Mouse (Mus musculus) midbrain, embryonic 15.5 days (tissue): Measurements from ENCODE around the gene Ccp110. TPM values are rescaled to one million over a fixed set of nuclear protein-coding genes. Genes with fewer than 3 reads are reported as not detected.
A peak's percentile ranks its signal among the peaks of the same experiment; 100 is the strongest.

ENCODE experiments used
- ATAC-seq: fragments of 200-750 bp; cut with Nextera tagmentation; replicated peaks from 2 replicates; pipeline ENCODE4 v1.8.0; 2017; ENCODE audit warnings: moderate TSS enrichment
- H3K27ac ChIP-seq: fragments of 300-500 bp; sonication (generic); 2 replicates; pipeline ENCODE4 v1.5.1; 2015; ENCODE audit warnings: mild to moderate bottlenecking, inconsistent platforms
- H3K27me3 ChIP-seq: fragments of 300-500 bp; sonication (generic); replicated peaks from 2 replicates; pipeline ENCODE4 v1.6.1; 2015; ENCODE audit warnings: inconsistent platforms
- H3K36me3 ChIP-seq: fragments of 300-500 bp; sonication (generic); replicated peaks from 2 replicates; pipeline ENCODE4 v1.6.1; 2015; ENCODE audit warnings: inconsistent platforms
- H3K4me1 ChIP-seq: fragments of 300-500 bp; sonication (generic); 2 replicates; pipeline ENCODE4 v1.6.1; 2015; ENCODE audit warnings: inconsistent platforms
- H3K4me2 ChIP-seq: fragments of 300-500 bp; sonication (generic); 2 replicates; pipeline ENCODE4 v1.6.1; 2015; ENCODE audit warnings: inconsistent platforms, mild to moderate bottlenecking, moderate library complexity
- H3K4me3 ChIP-seq: fragments of 300-500 bp; sonication (generic); 2 replicates; pipeline ENCODE4 v1.5.1; 2015; ENCODE audit warnings: mild to moderate bottlenecking, inconsistent platforms
- H3K9ac ChIP-seq: fragments of 300-500 bp; sonication (generic); 2 replicates; pipeline ENCODE4 v1.6.1; 2015; ENCODE audit warnings: mild to moderate bottlenecking, inconsistent platforms
- H3K9me3 ChIP-seq: fragments of 300-500 bp; sonication (generic); 2 replicates; pipeline ENCODE4 v1.6.1; 2016; ENCODE audit warnings: inconsistent platforms
- WGBS: fragments of 180-500 bp; shearing (Covaris S2); methylation state at CpG from one replicate; pipeline ENCODE4 v1.1.7; 2015; ENCODE audit warnings: mixed read lengths; 5-methylcytosine and 5-hydroxymethylcytosine counted together
- polyA plus RNA-seq: library from polyadenylated mRNA; unstranded; fragments of >200 nt; fragmentation: Nextera tagmentation; extraction: Ambion mirVana; gene quantifications from 2 replicates; pipeline ENCODE4 v1.2.1, GENCODE M21; 2015

Ccp110 gene
- polyA plus RNA-seq, 1 experiment from 2014 or later, result 30.1 TPM

DNA sequence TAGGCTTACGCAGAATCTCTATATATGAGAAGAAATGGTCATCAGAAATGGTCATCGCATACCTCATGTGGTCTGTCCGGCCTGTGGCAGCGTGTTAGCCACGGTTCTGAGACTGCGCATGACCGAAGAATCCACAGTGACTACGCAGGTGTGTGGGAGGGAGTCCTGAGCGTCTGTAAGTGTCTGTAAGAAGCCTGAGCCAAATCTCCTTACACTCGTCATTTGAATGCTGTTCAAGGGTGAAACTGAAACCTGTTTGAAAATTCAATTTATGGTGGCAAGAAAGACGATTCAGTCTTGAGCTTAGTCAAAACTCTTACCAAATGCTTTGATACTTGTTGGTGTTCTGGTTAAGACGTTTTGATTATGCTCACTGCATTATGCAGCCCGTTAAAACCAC is 20.9 kb downstream of the Ccp110 start:
- no peak for ATAC-seq
- Histone ChIP-seq H3K9me3 (no peaks in the 10 kb centered on the region), H3K4me3 (no peak overlapping the region), H3K4me2 (no peak overlapping the region), H3K27me3 (no peaks in the 10 kb centered on the region), H3K27ac (no peak overlapping the region), H3K9ac (no peak overlapping the region), H3K36me3 (peaks cover 50% of the 10 kb centered on the region), H3K4me1 (no peaks in the 10 kb centered on the region)
- WGBS, result 94% methylated on average over 13 of the region's 13 CpGs

- Histone ChIP-seq H3K4me2 (no peak overlapping the region), H3K27ac (no peak overlapping the region), H3K9me3 (no peaks in the 10 kb centered on the region), H3K27me3 (no peaks in the 10 kb centered on the region), H3K4me1 (peaks cover 19% of the 10 kb centered on the region), H3K9ac (no peak overlapping the region), H3K4me3 (no peak overlapping the region), H3K36me3 (peaks cover 23% of the 10 kb centered on the region)
- no peak for ATAC-seq
- WGBS, result 67% methylated on average over 1 of the region's 1 CpGs
Measured at GRCm38 (mm10) chr7:118738730-118739129, 26.4 kb downstream of the Ccp110 start.

GRCm38 (mm10) chr7:118739975-118740531 is 27.7 kb downstream of the Ccp110 start, which contains the start of gene Vps35l:
Gene Vps35l (plus strand): TSS chr7:118740226.
- peak within 1 kb of the TSS; percentile 87 for H3K4me3 ChIP-seq
- peak; percentile 91 for ATAC-seq
- H3K4me2 ChIP-seq, result peak within 1 kb of the TSS; percentile 79
- H3K27me3 ChIP-seq, result no peaks in the 10 kb centered on the region
- H3K27ac ChIP-seq, result peak within 1 kb of the TSS; percentile 91
- H3K36me3 ChIP-seq, result peaks cover 18% of the 10 kb centered on the region
- peak within 1 kb of the TSS; percentile 75 for H3K9ac ChIP-seq
- peaks cover 19% of the 10 kb centered on the region for H3K4me1 ChIP-seq
- H3K9me3 ChIP-seq, result no peaks in the 10 kb centered on the region
- WGBS, result under 1% methylated on average over 16 of the region's 16 CpGs

- Histone ChIP-seq H3K36me3 (peaks cover 17% of the 10 kb centered on the region), H3K27me3 (no peaks in the 10 kb centered on the region), H3K4me2 (peak overlapping the region; percentile 79), H3K4me3 (peak overlapping the region; percentile 87), H3K27ac (peak overlapping the region; percentile 91), H3K9ac (peak overlapping the region; percentile 75), H3K9me3 (no peaks in the 10 kb centered on the region), H3K4me1 (peaks cover 19% of the 10 kb centered on the region)
- ATAC-seq, result peak; percentile 96
- 2% methylated on average over 41 of the region's 41 CpGs for WGBS
Measured at GRCm38 (mm10) chr7:118740532-118741338, 28.4 kb downstream of the Ccp110 start.

- peaks cover 22% of the 10 kb centered on the region for H3K36me3 ChIP-seq
- WGBS, result 88% methylated on average over 6 of the region's 6 CpGs
Measured at GRCm38 (mm10) chr7:118742278-118742677, 29.9 kb downstream of the Ccp110 start.

DNA sequence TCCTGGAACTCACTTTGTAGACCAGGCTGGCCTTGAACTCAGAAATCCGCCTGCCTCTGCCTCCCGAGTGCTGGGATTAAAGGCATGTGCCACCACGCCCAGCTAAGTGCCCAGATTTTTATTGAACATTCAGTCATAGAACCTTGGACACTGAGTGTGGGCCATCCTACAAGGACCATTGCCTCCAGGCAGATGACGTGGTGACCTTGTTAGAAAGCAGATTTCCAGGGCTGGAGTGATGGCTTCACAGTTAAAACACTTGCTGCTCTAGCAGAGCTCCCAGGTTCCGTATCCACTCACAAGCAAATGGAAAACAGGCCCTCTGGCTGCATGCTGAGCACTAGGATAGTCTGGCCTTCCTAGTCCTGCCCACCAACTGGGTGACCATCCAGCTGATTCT is 32.4 kb downstream of the Ccp110 start:
- H3K27me3 ChIP-seq, result no peaks in the 10 kb centered on the region
- no peak for ATAC-seq
- peaks cover 35% of the 10 kb centered on the region for H3K36me3 ChIP-seq
- no peaks in the 10 kb centered on the region for H3K9me3 ChIP-seq
- WGBS, result 94% methylated on average over 5 of the region's 5 CpGs
- H3K27ac ChIP-seq, result no peak overlapping the region
- H3K4me2 ChIP-seq, result no peak overlapping the region
- peaks cover 19% of the 10 kb centered on the region for H3K4me1 ChIP-seq
- no peak overlapping the region for H3K9ac ChIP-seq
- H3K4me3 ChIP-seq, result no peak overlapping the region

More at GRCm38 (mm10) chr7:118742278-118742677, 29.9 kb downstream of the Ccp110 start:
- Histone ChIP-seq H3K4me1 (peaks cover 19% of the 10 kb centered on the region), H3K9me3 (no peaks in the 10 kb centered on the region), H3K4me3 (no peak overlapping the region), H3K4me2 (peak overlapping the region; percentile 11; the same call in 1 of the 2 replicates), H3K27me3 (no peaks in the 10 kb centered on the region), H3K27ac (no peak overlapping the region), H3K9ac (no peak overlapping the region)
- ATAC-seq, result no peak

- Histone ChIP-seq H3K27me3 (no peaks in the 10 kb centered on the region), H3K36me3 (peaks cover 66% of the 10 kb centered on the region), H3K4me1 (no peaks in the 10 kb centered on the region), H3K4me2 (no peak overlapping the region), H3K4me3 (no peak overlapping the region), H3K9me3 (no peaks in the 10 kb centered on the region), H3K27ac (no peak overlapping the region), H3K9ac (no peak overlapping the region)
- 83% methylated on average over 12 of the region's 12 CpGs for WGBS
- ATAC-seq, result peak; percentile 53
Measured at GRCm38 (mm10) chr7:118747891-118748672, 35.7 kb downstream of the Ccp110 start.

DNA sequence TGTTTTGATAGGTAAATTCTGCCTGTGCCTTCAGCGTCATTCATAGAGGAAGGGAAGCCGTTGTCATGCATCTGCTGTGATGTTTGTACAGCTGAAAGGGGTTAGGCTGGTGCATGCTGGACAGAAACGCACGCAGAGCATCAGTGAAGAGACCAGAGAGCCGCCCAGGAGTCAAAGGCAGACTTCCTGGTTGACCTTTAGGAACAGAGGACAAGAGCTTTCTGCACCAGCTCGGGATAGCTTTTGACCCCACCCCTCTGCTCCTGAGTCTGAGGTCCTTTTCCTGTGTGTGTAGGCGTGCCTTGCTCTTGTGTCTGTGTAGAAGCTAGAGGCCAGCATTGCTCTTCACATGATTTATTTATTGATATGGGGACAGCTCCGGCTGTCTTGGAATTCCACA is 37.4 kb downstream of the Ccp110 start:
- no peak overlapping the region for H3K27ac ChIP-seq
- no peak overlapping the region for H3K4me3 ChIP-seq
- no peaks in the 10 kb centered on the region for H3K9me3 ChIP-seq
- H3K9ac ChIP-seq, result no peak overlapping the region
- WGBS, result 87% methylated on average over 8 of the region's 8 CpGs
- no peaks in the 10 kb centered on the region for H3K4me1 ChIP-seq
- H3K4me2 ChIP-seq, result no peak overlapping the region
- peaks cover 74% of the 10 kb centered on the region for H3K36me3 ChIP-seq
- no peak for ATAC-seq
- H3K27me3 ChIP-seq, result no peaks in the 10 kb centered on the region

GRCm38 (mm10) chr7:118751625-118752024 is 39.3 kb downstream of the Ccp110 start:
- H3K9me3 ChIP-seq, result no peaks in the 10 kb centered on the region
- H3K4me2 ChIP-seq, result no peak overlapping the region
- H3K27ac ChIP-seq, result no peak overlapping the region
- no peaks in the 10 kb centered on the region for H3K27me3 ChIP-seq
- H3K36me3 ChIP-seq, result peaks cover 75% of the 10 kb centered on the region
- 87% methylated on average over 7 of the region's 7 CpGs for WGBS
- H3K4me1 ChIP-seq, result no peaks in the 10 kb centered on the region
- no peak overlapping the region for H3K9ac ChIP-seq
- no peak for ATAC-seq
- no peak overlapping the region for H3K4me3 ChIP-seq

- Histone ChIP-seq H3K4me1 (no peaks in the 10 kb centered on the region), H3K9me3 (no peaks in the 10 kb centered on the region), H3K36me3 (peaks cover 45% of the 10 kb centered on the region; the same call in 1 of the 2 replicates), H3K4me3 (no peak overlapping the region), H3K9ac (no peak overlapping the region), H3K4me2 (no peak overlapping the region), H3K27me3 (no peaks in the 10 kb centered on the region), H3K27ac (no peak overlapping the region)
- ATAC-seq, result no peak
- WGBS, result 88% methylated on average over 7 of the region's 7 CpGs
Measured at GRCm38 (mm10) chr7:118755756-118756155, 43.4 kb downstream of the Ccp110 start.

- Histone ChIP-seq H3K4me2 (no peak overlapping the region), H3K9ac (no peak overlapping the region), H3K27me3 (no peaks in the 10 kb centered on the region), H3K9me3 (no peaks in the 10 kb centered on the region), H3K4me1 (no peaks in the 10 kb centered on the region), H3K36me3 (peaks cover 42% of the 10 kb centered on the region; the same call in 1 of the 2 replicates), H3K27ac (no peak overlapping the region), H3K4me3 (no peak overlapping the region)
- ATAC-seq, result no peak
- WGBS, result 94% methylated on average over 24 of the region's 24 CpGs
Measured at GRCm38 (mm10) chr7:118756490-118757265, 44.3 kb downstream of the Ccp110 start.
